ENCODE assay signal across 7 mouse cellular contexts in genomic region chr1:58859738-58860365, GRCm38 (mm10).
DNase-seq lines count a peak whose midpoint lies in the region; ATAC-seq and TF ChIP-seq lines count a peak whose summit lies in the region.
"Not testable (repeated sequence)": the region's sequence is repeated elsewhere in the genome, so short reads cannot be mapped to it uniquely, and the experiment has no call there.

No protein-coding gene starts in this region.

- peak; percentile 86 for DNase-seq in Muller cell, postnatal 12 days (ENCODE audit: inconsistent ontology term)
- peak; percentile 60 for DNase-seq in adrenal gland, postnatal 10 days
- DNase-seq in intestine, embryonic 14.5 days (ENCODE audit: low spot score) = peak; percentile 55
- DNase-seq in kidney, postnatal 10 days = peak; percentile 11
- DNase-seq in lung, postnatal 10 days = peak; percentile 16
- DNase-seq in skeletal muscle tissue, adult 2 months (ENCODE audit: low read depth, low spot score) = peak; percentile 14
- peak; percentile 39 for DNase-seq in thymus, adult 2 months

- H3K4me2 ChIP-seq in intestine, embryonic 14.5 days (ENCODE audit: low read length) = not testable (repeated sequence)

- H3K4me1 ChIP-seq in intestine, embryonic 14.5 days (replicated peaks; ENCODE audit: control insufficient read depth, insufficient read depth, low read length) = not testable (repeated sequence)
- peaks cover 11% of the 10 kb centered on the region for H3K4me1 ChIP-seq in thymus, adult 2 months (replicated peaks; ENCODE audit: control insufficient read depth, insufficient read depth, low read length)

- not testable (repeated sequence) for TF ChIP-seq POLR2A in thymus, adult 2 months (IDR thresholded peaks at IDR 0.05; ENCODE audit: control insufficient read depth, extremely low read depth, insufficient read depth, low read length, poor library complexity)

- not testable (repeated sequence) for H3K4me3 ChIP-seq in intestine, embryonic 14.5 days (ENCODE audit: low read depth, low read length); thymus, adult 2 months (ENCODE audit: control insufficient read depth, insufficient read depth, low read length)

- H3K36me3 ChIP-seq in intestine, embryonic 14.5 days (ENCODE audit: control insufficient read depth, insufficient read depth, low read length); thymus, adult 2 months (ENCODE audit: control insufficient read depth, insufficient read depth, low read length): not testable (repeated sequence)

- H3K27me3 ChIP-seq in intestine, embryonic 14.5 days (replicated peaks; ENCODE audit: control insufficient read depth, insufficient read depth, low read length); thymus, adult 2 months (ENCODE audit: control insufficient read depth, insufficient read depth, low read length): not testable (repeated sequence)

- WGBS in intestine, embryonic 14.5 days = 65% methylated on average over 13 of the region's 13 CpGs
- WGBS in thymus, adult 2 months = 44% methylated on average over 13 of the region's 13 CpGs

- not testable (repeated sequence) for TF ChIP-seq CTCF in thymus, adult 2 months (IDR thresholded peaks at IDR 0.05; ENCODE audit: borderline replicate concordance, control insufficient read depth, extremely low read depth, insufficient read depth, low read length, poor library complexity)

- H3K27ac ChIP-seq in intestine, embryonic 14.5 days (ENCODE audit: low read depth); thymus, adult 2 months (ENCODE audit: control insufficient read depth, insufficient read depth, low read length): not testable (repeated sequence)

- peak; percentile 76 for ATAC-seq in intestine, embryonic 14.5 days (replicated peaks; ENCODE audit: low FRiP score, low TSS enrichment, low read depth)

- not testable (repeated sequence) for H3K9me3 ChIP-seq in intestine, embryonic 14.5 days (ENCODE audit: control insufficient read depth, low read length)

- H3K9ac ChIP-seq in intestine, embryonic 14.5 days (ENCODE audit: low read length) = not testable (repeated sequence)

Comparison
In these comparisons a context has a peak if more than half of its experiments do, and no peak if none do; other contexts are left out.
1. DNase-seq: peak in every context shown above with its lines; median percentile 86 in Muller cell, postnatal 12 days; 60 in adrenal gland, postnatal 10 days; 55 in intestine, embryonic 14.5 days; 39 in thymus, adult 2 months; 16 in lung, postnatal 10 days; 14 in skeletal muscle tissue, adult 2 months; 11 in kidney, postnatal 10 days.